15 mouse cellular contexts compared by ENCODE assay signal in the genomic region with DNA sequence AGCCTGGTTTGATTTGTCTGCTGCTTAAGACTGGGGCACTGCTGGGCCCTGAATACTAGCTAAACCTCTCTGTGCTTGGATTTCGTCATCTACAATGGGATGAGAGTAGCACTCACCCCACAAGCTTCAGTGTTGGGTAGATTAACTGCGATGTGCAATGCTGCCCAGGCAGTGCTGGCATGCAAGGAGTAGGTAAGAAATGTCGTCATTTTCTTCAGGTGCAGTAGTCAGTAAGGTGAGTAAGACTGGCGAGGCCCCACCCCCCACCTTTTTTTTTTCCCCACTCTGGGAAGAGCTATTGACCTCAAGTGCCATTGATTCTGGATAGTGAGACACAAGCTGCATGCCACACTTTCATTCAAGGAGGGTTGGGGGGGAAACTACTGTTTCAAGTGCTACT. TPM values are rescaled to one million over a fixed set of nuclear protein-coding genes. Genes with fewer than 3 reads are reported as not detected.
DNase-seq lines count a peak whose midpoint lies in the region; ATAC-seq and TF ChIP-seq lines count a peak whose summit lies in the region.
"Had no signal": no experiment of that assay in that cellular context is flagged by ENCODE, and none has a peak within 500 bp of the region (broad histone marks: within the 10 kb centered on the region; RNA-seq: fewer than 3 reads in every experiment).

No protein-coding gene starts in this region.

- H3K27ac ChIP-seq in forebrain, embryonic 11.5 days (ENCODE audit: low read depth, low read length), result no peak overlapping the region
- H3K27ac ChIP-seq in forebrain, postnatal 0 days (ENCODE audit: low read depth, low read length), result no peak overlapping the region
- no peak overlapping the region for H3K27ac ChIP-seq in heart, embryonic 14.5 days (replicated peaks in 1 of 2; ENCODE audit: control insufficient read depth in 1 of 2, insufficient read depth in 1 of 2, low read depth in 2 of 2, low read length in 2 of 2)
- peak overlapping the region; percentile 84; the same call in 1 of the 2 replicates for H3K27ac ChIP-seq in left cerebral cortex, adult 2 months
- peak overlapping the region; percentile 93 for H3K27ac ChIP-seq in lung, embryonic 16.5 days (ENCODE audit: low read length)

- DNase-seq in forebrain, embryonic 11.5 days (ENCODE audit: low spot score), result no peak
- no peak for DNase-seq in forebrain, postnatal 0 days
- no peak for DNase-seq in heart, postnatal 36 days
- DNase-seq in left cerebral cortex, adult 2 months (ENCODE audit: extremely low spot score in 1 of 2, low spot score in 2 of 2), result no peak
- no peak for DNase-seq in left cerebral cortex, postnatal 36 days (ENCODE audit: low spot score in 2 of 2)
- DNase-seq in cerebellum, adult 9-10 months, result no peak
- DNase-seq: layer of hippocampus, adult 9-11 months; right cerebral cortex, postnatal 25 days had no signal

- ATAC-seq in forebrain, embryonic 11.5 days (replicated peaks; ENCODE audit: low FRiP score), result no peak
- ATAC-seq in forebrain, postnatal 0 days, result no peak
- no peak for ATAC-seq in heart, embryonic 14.5 days (ENCODE audit: insufficient number of reproducible peaks, insufficient read depth, low FRiP score, low read depth)
- peak; percentile 27 for ATAC-seq in lung, embryonic 16.5 days (ENCODE audit: low read depth)
- ATAC-seq: activated CD4-positive, CD25-positive, alpha-beta regulatory T cell, adult 4 months; midbrain, embryonic 16.5 days had no signal

- no peak for TF ChIP-seq CTCF in forebrain, postnatal 0 days (IDR thresholded peaks at IDR 0.05; ENCODE audit: low read depth)
- no peak for TF ChIP-seq CTCF in left cerebral cortex, adult 2 months (IDR thresholded peaks at IDR 0.05)

- H3K4me3 ChIP-seq in forebrain, embryonic 11.5 days (ENCODE audit: low read depth, low read length), result no peak overlapping the region
- H3K4me3 ChIP-seq in forebrain, postnatal 0 days (ENCODE audit: low read depth, low read length), result no peak overlapping the region
- no peak overlapping the region for H3K4me3 ChIP-seq in heart, embryonic 14.5 days (ENCODE audit: control insufficient read depth in 1 of 2, insufficient read depth in 1 of 2, low read depth in 1 of 2, low read length in 2 of 2)
- H3K4me3 ChIP-seq in left cerebral cortex, adult 2 months, result no peak overlapping the region
- H3K4me3 ChIP-seq in lung, embryonic 16.5 days (ENCODE audit: low read length), result no peak overlapping the region
- H3K4me3 ChIP-seq: erythroblast, embryonic 14.5 days; limb, embryonic 15.5 days had no signal

- peaks cover 21% of the 10 kb centered on the region for H3K4me1 ChIP-seq in forebrain, embryonic 11.5 days (replicated peaks; ENCODE audit: control insufficient read depth, insufficient read depth, low read length)
- peaks cover 22% of the 10 kb centered on the region for H3K4me1 ChIP-seq in forebrain, postnatal 0 days (ENCODE audit: insufficient read depth)
- peaks cover 24 to 46% of the 10 kb centered on the region in 2 experiments for H3K4me1 ChIP-seq in heart, embryonic 14.5 days (ENCODE audit: control insufficient read depth in 2 of 2, insufficient read depth in 2 of 2, low read length in 2 of 2)
- peaks cover 46% of the 10 kb centered on the region for H3K4me1 ChIP-seq in lung, embryonic 16.5 days (replicated peaks; ENCODE audit: control insufficient read depth, insufficient read depth, low read length)

- 0 out of 2 replicates have a peak overlapping the region, but pooled peaks have one; percentile 9 for H3K4me2 ChIP-seq in forebrain, embryonic 11.5 days (ENCODE audit: low read depth, low read length, severe bottlenecking)
- no peak overlapping the region for H3K4me2 ChIP-seq in forebrain, postnatal 0 days (ENCODE audit: low read depth)
- peak overlapping the region; percentile 78 for H3K4me2 ChIP-seq in heart, embryonic 14.5 days (ENCODE audit: low read length)
- peak overlapping the region; percentile 78 for H3K4me2 ChIP-seq in lung, embryonic 16.5 days (ENCODE audit: low read depth, low read length)

- intact Hi-C loops in heart, postnatal 36 days (cut with DNase I), result no loop called here
- intact Hi-C loops in left cerebral cortex, adult 2 months (cut with DNase I), result no loop called here
- intact Hi-C loops in left cerebral cortex, postnatal 36 days (cut with DNase I), result no loop called here

- H3K9ac ChIP-seq in forebrain, embryonic 11.5 days (ENCODE audit: low read length), result no peak overlapping the region
- no peak overlapping the region for H3K9ac ChIP-seq in forebrain, postnatal 0 days
- no peak overlapping the region for H3K9ac ChIP-seq in heart, embryonic 14.5 days (ENCODE audit: low read length)
- H3K9ac ChIP-seq in lung, embryonic 16.5 days (ENCODE audit: low read length), result peak overlapping the region; percentile 32; the same call in 1 of the 2 replicates
- H3K9ac ChIP-seq: limb, embryonic 15.5 days had no signal

- H3K27me3 ChIP-seq in forebrain, embryonic 11.5 days (ENCODE audit: control insufficient read depth, insufficient read depth, low read length), result no peaks in the 10 kb centered on the region
- no peaks in the 10 kb centered on the region for H3K27me3 ChIP-seq in forebrain, postnatal 0 days (ENCODE audit: insufficient read depth, low read length)
- H3K27me3 ChIP-seq in heart, embryonic 14.5 days (ENCODE audit: control insufficient read depth, insufficient read depth, low read length), result no peaks in the 10 kb centered on the region
- H3K27me3 ChIP-seq in lung, embryonic 16.5 days (ENCODE audit: control insufficient read depth, insufficient read depth, low read depth, low read length), result no peaks in the 10 kb centered on the region
- H3K27me3 ChIP-seq: CH12.LX; limb, embryonic 15.5 days had no signal

- no peaks in the 10 kb centered on the region for H3K9me3 ChIP-seq in forebrain, embryonic 11.5 days (ENCODE audit: control insufficient read depth, low read length)
- no peaks in the 10 kb centered on the region for H3K9me3 ChIP-seq in forebrain, postnatal 0 days (ENCODE audit: low read length)
- H3K9me3 ChIP-seq in heart, embryonic 14.5 days (ENCODE audit: control insufficient read depth, low read length), result no peaks in the 10 kb centered on the region
- H3K9me3 ChIP-seq in lung, embryonic 16.5 days (ENCODE audit: control insufficient read depth, low read length), result no peaks in the 10 kb centered on the region
- H3K9me3 ChIP-seq: limb, embryonic 15.5 days had no signal

- WGBS in forebrain, embryonic 11.5 days, result 59% methylated on average over 4 of the region's 4 CpGs
- WGBS in forebrain, postnatal 0 days, result 53% methylated on average over 4 of the region's 4 CpGs
- 69% methylated on average over 4 of the region's 4 CpGs for WGBS in heart, embryonic 14.5 days
- 49% methylated on average over 4 of the region's 4 CpGs for WGBS in lung, embryonic 16.5 days

- H3K36me3 ChIP-seq in forebrain, embryonic 11.5 days (ENCODE audit: control insufficient read depth, insufficient read depth, low read length), result no peaks in the 10 kb centered on the region
- peaks cover 3% of the 10 kb centered on the region; the same call in 1 of the 2 replicates for H3K36me3 ChIP-seq in forebrain, postnatal 0 days (ENCODE audit: insufficient read depth)
- peaks cover 14% of the 10 kb centered on the region; the same call in 1 of the 2 replicates for H3K36me3 ChIP-seq in heart, embryonic 14.5 days (ENCODE audit: control insufficient read depth, insufficient read depth, low read length)
- peaks cover 3% of the 10 kb centered on the region for H3K36me3 ChIP-seq in lung, embryonic 16.5 days (ENCODE audit: control insufficient read depth, insufficient read depth, low read length)

RNA-seq across cellular contexts. Expression of gene Sik3, which starts 3.8 kb away (rescaled TPM):
- 11.3 TPM in 2 replicates for polyA plus RNA-seq in forebrain, embryonic 11.5 days (2014; fragmentation: Nextera tagmentation; extraction: Ambion mirVana)
- total RNA-seq in forebrain, postnatal 0 days (2014; rRNA removed), result 24.2 and 27.9 TPM in 2 replicates
- polyA plus RNA-seq in forebrain, postnatal 0 days (2015; fragmentation: Nextera tagmentation; extraction: Ambion mirVana), result 8.4 and 9.3 TPM in 2 replicates
- polyA plus RNA-seq in heart, embryonic 14.5 days (2014; fragmentation: Nextera tagmentation; extraction: Ambion mirVana), result 13.1 and 14.1 TPM in 2 replicates
- 10 to 100 TPM; 75.9 to 76.1 TPM for total RNA-seq in heart, postnatal 36 days (2021)
- total RNA-seq in left cerebral cortex, adult 2 months (2021), result 100 to 1,000 TPM; 122 to 127 TPM
- total RNA-seq in left cerebral cortex, postnatal 36 days (2021), result 100 to 1,000 TPM; 119 to 130 TPM
- 5.2 and 5.8 TPM in 2 replicates for polyA plus RNA-seq in lung, embryonic 16.5 days (2015; fragmentation: Nextera tagmentation; extraction: Ambion mirVana)

RNA-seq across cellular contexts. Expression of gene Pafah1b2, which starts 3.9 kb away (rescaled TPM):
- 274 and 277 TPM in 2 replicates for polyA plus RNA-seq in forebrain, embryonic 11.5 days (2014; fragmentation: Nextera tagmentation; extraction: Ambion mirVana)
- total RNA-seq in forebrain, postnatal 0 days (2014; rRNA removed), result 318 and 354 TPM in 2 replicates
- polyA plus RNA-seq in forebrain, postnatal 0 days (2015; fragmentation: Nextera tagmentation; extraction: Ambion mirVana), result 222 and 258 TPM in 2 replicates
- 141 and 148 TPM in 2 replicates for polyA plus RNA-seq in heart, embryonic 14.5 days (2014; fragmentation: Nextera tagmentation; extraction: Ambion mirVana)
- total RNA-seq in heart, postnatal 36 days (2021), result 10 to 100 TPM; 48.1 to 50.0 TPM
- 100 to 1,000 TPM; 193 to 215 TPM for total RNA-seq in left cerebral cortex, adult 2 months (2021)
- total RNA-seq in left cerebral cortex, postnatal 36 days (2021), result 100 to 1,000 TPM; 210 to 220 TPM
- polyA plus RNA-seq in lung, embryonic 16.5 days (2015; fragmentation: Nextera tagmentation; extraction: Ambion mirVana), result 149 and 157 TPM in 2 replicates

Comparison
In these comparisons a context has a peak if more than half of its experiments do, and no peak if none do; other contexts are left out.
1. H3K27ac ChIP-seq: peak in left cerebral cortex, adult 2 months (single experiment) and lung, embryonic 16.5 days (single experiment); none in forebrain, embryonic 11.5 days (single experiment), forebrain, postnatal 0 days (single experiment) and heart, embryonic 14.5 days (0 of 2).